Mouse (Mus musculus) forebrain, embryonic 12.5 days (tissue): ENCODE data around the gene Tgoln1. TPM values are rescaled to one million over a fixed set of nuclear protein-coding genes. Genes with fewer than 3 reads are reported as not detected.

ENCODE experiments used
- polyA plus RNA-seq: library from polyadenylated mRNA; unstranded; fragments of >200 nt; fragmentation: Nextera tagmentation; extraction: Ambion mirVana; gene quantifications from 2 replicates; pipeline ENCODE4 v1.2.1, GENCODE M21; 2016

The Tgoln1 gene
- polyA plus RNA-seq, 1 experiment from 2014 or later, result 31.0 TPM

Other genes with a start within 250 kb of the Tgoln1 start
- gene Vamp5, start 236.5 kb downstream of the Tgoln1 start, polyA plus RNA-seq, result 6.0 and 7.6 TPM in 2 replicates
- 24.6 and 26.0 TPM in 2 replicates for gene Vamp8, start 226.3 kb downstream of the Tgoln1 start, polyA plus RNA-seq
- 19.1 and 19.8 TPM in 2 replicates for gene Ggcx, start 202.7 kb downstream of the Tgoln1 start, polyA plus RNA-seq
- 475 and 476 TPM in 2 replicates for gene Mat2a, start 177.4 kb downstream of the Tgoln1 start, polyA plus RNA-seq
- 0.40 and 0.47 TPM in 2 replicates for gene Sh2d6, start 95.3 kb downstream of the Tgoln1 start, polyA plus RNA-seq
- gene Capg, start 72.6 kb downstream of the Tgoln1 start, polyA plus RNA-seq, result 4.1 and 5.4 TPM in 2 replicates
- 16.0 and 16.2 TPM in 2 replicates for gene Elmod3, start 18.6 kb downstream of the Tgoln1 start, polyA plus RNA-seq
- 4.6 and 5.3 TPM in 2 replicates for gene Retsat, start 18.5 kb downstream of the Tgoln1 start, polyA plus RNA-seq
- 24.4 and 25.9 TPM in 2 replicates for gene Tcf7l1, start 172.3 kb upstream of the Tgoln1 start, polyA plus RNA-seq